Mouse (Mus musculus): ENCODE results near the gene 9530003J23Rik. TPM values are rescaled to one million over a fixed set of nuclear protein-coding genes. Genes with fewer than 3 reads are reported as not detected.

9530003J23Rik gene
- total and polyA plus RNA-seq, 3 experiments, result not detected

GRCm38 (mm10) chr10:117225094-117225493 lies 13.4 kb downstream of the 9530003J23Rik start:
- H3K9me3 ChIP-seq (replicated peaks; ENCODE audit: low read length), result no peaks in the 10 kb centered on the region
- DNase-seq (ENCODE audit: extremely low read depth), result peak; percentile 46
- peaks cover 23 to 31% of the 10 kb centered on the region in 2 experiments for H3K36me3 ChIP-seq (replicated peaks in 1 of 2; ENCODE audit: control insufficient read depth in 1 of 2, insufficient read depth in 1 of 2, low read length in 1 of 2)
- H3K4me2 ChIP-seq (ENCODE audit: insufficient read depth, low read depth, poor library complexity, severe bottlenecking), result peak overlapping the region; percentile 41; the same call in 1 of the 2 replicates
- H3K9ac ChIP-seq (ENCODE audit: insufficient read depth, low read depth), result peak overlapping the region; percentile 80
- no peaks in the 10 kb centered on the region for H3K27me3 ChIP-seq (replicated peaks)
- H3K4me3 ChIP-seq (replicated peaks in 1 of 3; ENCODE audit: low read depth in 2 of 3, low read length in 2 of 3, poor library complexity in 1 of 3), result peak overlapping the region; percentile 75 to 97 (median 78)
- H3K79me2 ChIP-seq (replicated peaks; ENCODE audit: control insufficient read depth, extremely low read depth, insufficient read depth, poor library complexity, severe bottlenecking), result peaks cover 20% of the 10 kb centered on the region
- dilution Hi-C loops (cut with MboI; ENCODE audit: extremely low pct_ligation_motif_present, extremely low pct_unique_long_range_greater_than_20kb, low sequenced_read_pairs), result no loop called here
- TF ChIP-seq MXI1 (IDR thresholded peaks at IDR 0.05; ENCODE audit: low read depth, low read length) (no peak), TBP (conservative IDR thresholded peaks at IDR 0.05; ENCODE audit: low read depth, low read length) (no peak), E2F4 (IDR thresholded peaks at IDR 0.05; ENCODE audit: insufficient replicate concordance, low read depth, low read length) (no peak), USF1 (IDR thresholded peaks at IDR 0.05; ENCODE audit: low read depth, low read length) (no peak), MAZ (IDR thresholded peaks at IDR 0.05; ENCODE audit: low read depth, low read length) (no peak), USF2 (conservative IDR thresholded peaks at IDR 0.05; ENCODE audit: low read depth, low read length) (no peak), ZMIZ1 (IDR thresholded peaks at IDR 0.05; ENCODE audit: low read depth, low read length) (no peak), ZNF384 (IDR thresholded peaks at IDR 0.05; ENCODE audit: low read depth, low read length) (no peak), KAT2A (IDR thresholded peaks at IDR 0.05; ENCODE audit: insufficient replicate concordance, low read length) (no peak), UBTF (IDR thresholded peaks at IDR 0.05; ENCODE audit: low read depth, low read length) (no peak), NRF1 (IDR thresholded peaks at IDR 0.05; ENCODE audit: low read depth, low read length) (no peak), RAD21 (IDR thresholded peaks at IDR 0.05; ENCODE audit: low read depth, low read length) (peak; percentile 47), MAFK (IDR thresholded peaks at IDR 0.05; ENCODE audit: insufficient replicate concordance, low read length) (no peak), SMC3 (IDR thresholded peaks at IDR 0.05; ENCODE audit: low read depth, low read length) (peak; percentile 53), PAX5 (IDR thresholded peaks at IDR 0.05; ENCODE audit: low read length) (no peak), CTCF (conservative IDR thresholded peaks at IDR 0.05 in 1 of 2, IDR thresholded peaks at IDR 0.05 in 1 of 2; ENCODE audit: low read depth in 2 of 2, low read length in 2 of 2) (peak in 1 of 2 experiments; percentile 63; a peak in 2 of 4 replicates), MEF2A (IDR thresholded peaks at IDR 0.05; ENCODE audit: borderline replicate concordance, low read depth, low read length) (no peak), HCFC1 (IDR thresholded peaks at IDR 0.05; ENCODE audit: low read depth, low read length) (no peak), BHLHE40 (IDR thresholded peaks at IDR 0.05; ENCODE audit: low read depth, low read length) (no peak), CHD1 (IDR thresholded peaks at IDR 0.05; ENCODE audit: low read depth, low read length) (no peak), POLR2AphosphoS2 (IDR thresholded peaks at IDR 0.05; ENCODE audit: low read depth, low read length) (no peak), JUND (conservative IDR thresholded peaks at IDR 0.05; ENCODE audit: low read depth, low read length) (no peak), ZC3H11A (IDR thresholded peaks at IDR 0.05; ENCODE audit: low read depth, low read length) (no peak), IRF4 (IDR thresholded peaks at IDR 0.05; ENCODE audit: low read depth, low read length) (no peak), JUN (IDR thresholded peaks at IDR 0.05; ENCODE audit: insufficient read depth, low read depth, low read length) (no peak), MAX (IDR thresholded peaks at IDR 0.05; ENCODE audit: low read length) (no peak)
- H3K27ac ChIP-seq (ENCODE audit: insufficient read depth, low read depth), result no peak overlapping the region
- peaks cover 4 to 19% of the 10 kb centered on the region in 2 experiments; a peak in 3 of 4 replicates for H3K4me1 ChIP-seq (ENCODE audit: control insufficient read depth in 1 of 2, insufficient read depth in 2 of 2)
- in situ Hi-C loops (cut with MboI; ENCODE audit: low pct_ligation_motif_present, low pct_unique_long_range_greater_than_20kb, low sequenced_read_pairs), result no loop called here
